Mouse (Mus musculus) left cerebral cortex, postnatal 36 days (tissue): Measurements from ENCODE around the gene Rundc1. TPM values are rescaled to one million over a fixed set of nuclear protein-coding genes. Genes with fewer than 3 reads are reported as not detected.

Source experiments
- DNase-seq, 2 experiments: peaks; one replicate each; pipeline ENCODE4 v3.0.0; 2021 to 2022; ENCODE audit warnings: low spot score in 2 of 2, mixed read lengths in 1 of 2
- intact Hi-C: fragments of 180-260 bp; cut with DNase I; formaldehyde crosslinking; loops from one replicate; pipeline ENCODE4 v1.15.1; 2025
- microRNA-seq: library from miRNA; unstranded; fragments of <30 nt; microRNA quantifications from one replicate; pipeline ENCODE4 v1.2.0, GENCODE M21; 2022
- total RNA-seq, 2 experiments: library from RNA; stranded (reverse); gene quantifications; 2 replicates each; pipeline ENCODE4 v1.2.3; 2021

The Rundc1 gene
- total RNA-seq, 2 experiments from 2014 or later, result 32.7 to 40.6 TPM

GRCm38 (mm10) chr11:101479171-101479635 lies 54.3 kb downstream of the Rundc1 start:
- intact Hi-C loops, result no loop called here
- DNase-seq, result no peak

GRCm38 (mm10) chr11:101480912-101481311 lies 56.0 kb downstream of the Rundc1 start:
- DNase-seq, result no peak
- intact Hi-C loops, result no loop called here

GRCm38 (mm10) chr11:101483804-101484203 lies 58.9 kb downstream of the Rundc1 start:
- intact Hi-C loops, result no loop called here
- no peak for DNase-seq

GRCm38 (mm10) chr11:101484245-101484644 lies 59.4 kb downstream of the Rundc1 start:
- intact Hi-C loops, result no loop called here

GRCm38 (mm10) chr11:101484814-101485213 lies 59.9 kb downstream of the Rundc1 start:
- intact Hi-C loops, result no loop called here

More at GRCm38 (mm10) chr11:101484245-101484644, 59.4 kb downstream of the Rundc1 start:
- no peak for DNase-seq

More at GRCm38 (mm10) chr11:101484814-101485213, 59.9 kb downstream of the Rundc1 start:
- DNase-seq, result no peak

Small RNAs within 50 kb of the gene (microRNA-seq; reads per million reads assigned to microRNA genes)
- gene Mir6929, result 1.0 reads per million

Other genes with a start within 250 kb of the Rundc1 start
- gene Ccr10, start 249.6 kb upstream of the Rundc1 start, total RNA-seq, result under 1 TPM in 1 of 2 experiments, not detected in 1; 0.37 TPM
- 10 to 100 TPM; 47.8 to 52.1 TPM for gene Ezh1, start 198.6 kb upstream of the Rundc1 start, total RNA-seq
- 10 to 100 TPM; 33.2 to 39.4 TPM for gene Ramp2, start 179.1 kb upstream of the Rundc1 start, total RNA-seq
- 10 to 100 TPM; 62.0 to 63.0 TPM for gene Vps25, start 171.4 kb upstream of the Rundc1 start, total RNA-seq
- 1 to 10 TPM; 4.3 to 8.4 TPM for gene Wnk4, start 164.5 kb upstream of the Rundc1 start, total RNA-seq
- under 1 TPM; 0.42 to 0.84 TPM for gene Cntd1, start 146.1 kb upstream of the Rundc1 start, total RNA-seq
- gene Coa3, start 146.0 kb upstream of the Rundc1 start, total RNA-seq, result 100 to 1,000 TPM in 1 of 2 experiments, 10 to 100 TPM in 1; 97.7 to 112 TPM
- 100 to 1,000 TPM; 206 to 237 TPM for gene Becn1, start 122.8 kb upstream of the Rundc1 start, total RNA-seq
- 100 to 1,000 TPM; 114 to 133 TPM for gene Psme3, start 108.9 kb upstream of the Rundc1 start, total RNA-seq
- gene Aoc2, start 100.0 kb upstream of the Rundc1 start, total RNA-seq, result 1 to 10 TPM; 4.4 to 7.2 TPM
- gene Aoc3, start 94.5 kb upstream of the Rundc1 start, total RNA-seq, result under 1 TPM; 0.76 to 0.79 TPM
- not detected for gene G6pc, start 57.5 kb upstream of the Rundc1 start, total RNA-seq
- 10 to 100 TPM; 42.1 to 45.6 TPM for gene Aarsd1, start 7.5 kb upstream of the Rundc1 start, total RNA-seq
- gene Gm27029, start 289 bp upstream of the Rundc1 start, total RNA-seq, result 1 to 10 TPM; 5.5 to 7.6 TPM
- gene Ptges3l, start 248 bp downstream of the Rundc1 start, total RNA-seq, result 1 to 10 TPM; 3.3 to 4.7 TPM
- 10 to 100 TPM; 32.6 to 46.9 TPM for gene Rpl27, start 17.2 kb downstream of the Rundc1 start, total RNA-seq
- 1 to 10 TPM; 3.2 to 3.4 TPM for gene Ifi35, start 23.3 kb downstream of the Rundc1 start, total RNA-seq
- gene Rnd2, start 39.9 kb downstream of the Rundc1 start, total RNA-seq, result 100 to 1,000 TPM; 139 to 164 TPM
- 10 to 100 TPM; 33.9 to 36.1 TPM for gene Vat1, start 41.1 kb downstream of the Rundc1 start, total RNA-seq
- 1 to 10 TPM in 1 of 2 experiments, under 1 TPM in 1; 0.96 to 1.0 TPM for gene Brca1, start 126.9 kb downstream of the Rundc1 start, total RNA-seq
- gene Nbr1, start 127.1 kb downstream of the Rundc1 start, total RNA-seq, result 100 to 1,000 TPM; 131 to 145 TPM
- gene Tmem106a, start 157.2 kb downstream of the Rundc1 start, total RNA-seq, result 1 to 10 TPM; 1.2 to 1.6 TPM
- gene Gm11634, start 174.2 kb downstream of the Rundc1 start, total RNA-seq, result not detected
- gene Rdm1, start 202.1 kb downstream of the Rundc1 start, total RNA-seq, result 1 to 10 TPM; 6.0 to 6.5 TPM
- gene Arl4d, start 240.5 kb downstream of the Rundc1 start, total RNA-seq, result 10 to 100 TPM; 18.3 to 38.8 TPM